In the genomic region with DNA sequence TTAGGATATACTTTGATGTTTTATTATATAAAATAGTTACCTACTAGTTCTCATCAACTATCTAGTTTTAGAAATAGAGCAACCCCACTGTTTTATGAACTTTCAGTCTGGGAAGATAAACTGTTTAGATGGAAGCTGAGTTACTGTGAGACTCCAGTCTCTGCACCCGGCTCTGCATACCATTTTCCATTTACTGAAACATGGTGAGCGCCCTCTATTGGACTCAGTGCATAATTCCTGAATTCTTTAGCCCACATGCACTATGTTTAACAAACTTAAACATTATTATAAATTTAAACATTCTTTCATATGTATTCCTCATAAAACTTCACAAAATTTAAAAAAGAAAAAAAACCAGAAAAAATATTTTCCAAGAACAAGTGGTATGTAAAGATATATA, we compare ENCODE assay signal across 11 mouse cellular contexts. TPM values are rescaled to one million over a fixed set of nuclear protein-coding genes. Genes with fewer than 3 reads are reported as not detected.
DNase-seq lines count a peak whose midpoint lies in the region; ATAC-seq and TF ChIP-seq lines count a peak whose summit lies in the region.
"Had no signal": no experiment of that assay in that cellular context is flagged by ENCODE, and none has a peak within 500 bp of the region (broad histone marks: within the 10 kb centered on the region; RNA-seq: fewer than 3 reads in every experiment).

No protein-coding gene starts in this region.

- H3K27me3 ChIP-seq in hindbrain, postnatal 0 days (ENCODE audit: insufficient read depth, low read length): peaks cover 12% of the 10 kb centered on the region; the same call in 1 of the 2 replicates
- H3K27me3 ChIP-seq in hindbrain, embryonic 10.5 days (ENCODE audit: insufficient read depth, poor library complexity, severe bottlenecking): peaks cover 21% of the 10 kb centered on the region

- H3K4me3 ChIP-seq in hindbrain, postnatal 0 days (ENCODE audit: low read length): no peak overlapping the region
- no peak overlapping the region for H3K4me3 ChIP-seq in hindbrain, embryonic 10.5 days
- H3K4me3 ChIP-seq: limb, embryonic 13.5 days had no signal

- ATAC-seq in hindbrain, postnatal 0 days: no peak

- no peak overlapping the region for H3K27ac ChIP-seq in hindbrain, postnatal 0 days
- no peak overlapping the region for H3K27ac ChIP-seq in hindbrain, embryonic 10.5 days
- H3K27ac ChIP-seq: limb, embryonic 13.5 days had no signal

- peak; percentile 82 for DNase-seq in hindbrain, postnatal 0 days (ENCODE audit: low spot score)
- no peak for DNase-seq in hindbrain, embryonic 10.5 days (ENCODE audit: low spot score)
- DNase-seq in thymus, postnatal 14 days: peak; percentile 28
- no peak for DNase-seq in thymus, postnatal 25 days
- peak; percentile 79 for DNase-seq in embryo, embryonic 10.5 days (ENCODE audit: low spot score)
- no peak for DNase-seq in right cerebral cortex, adult 18-20 months
- DNase-seq in Muller cell, postnatal 12 days (ENCODE audit: inconsistent ontology term): no peak
- no peak for DNase-seq in urinary bladder, adult 18-20 months (ENCODE audit: low spot score in 2 of 2)

- WGBS in hindbrain, postnatal 0 days: 10% methylated on average over 2 of the region's 2 CpGs
- whole genome bisulfite sequencing in hindbrain, embryonic 10.5 days: 7% methylated on average over 2 of the region's 2 CpGs

- H3K36me3 ChIP-seq in hindbrain, postnatal 0 days (ENCODE audit: insufficient read depth, low read length): no peaks in the 10 kb centered on the region; the same call in 1 of the 2 replicates
- H3K36me3 ChIP-seq in hindbrain, embryonic 10.5 days: no peaks in the 10 kb centered on the region

- H3K4me1 ChIP-seq in hindbrain, postnatal 0 days (ENCODE audit: insufficient read depth, low read length): no peaks in the 10 kb centered on the region
- peaks cover 8% of the 10 kb centered on the region for H3K4me1 ChIP-seq in hindbrain, embryonic 10.5 days (replicated peaks)

- H3K9ac ChIP-seq in hindbrain, postnatal 0 days (replicated peaks; ENCODE audit: low read length): no peak overlapping the region
- H3K9ac ChIP-seq: limb, embryonic 13.5 days had no signal

- H3K9me3 ChIP-seq in hindbrain, postnatal 0 days (ENCODE audit: low read length): no peaks in the 10 kb centered on the region
- H3K9me3 ChIP-seq in hindbrain, embryonic 10.5 days: no peaks in the 10 kb centered on the region
- H3K9me3 ChIP-seq: limb, embryonic 13.5 days had no signal

- peak; percentile 68 for TF ChIP-seq CTCF in hindbrain, postnatal 0 days (IDR thresholded peaks at IDR 0.05; ENCODE audit: low read depth)

- H3K4me2 ChIP-seq in hindbrain, postnatal 0 days (ENCODE audit: low read depth, low read length): no peak overlapping the region
- H3K4me2 ChIP-seq: limb, embryonic 13.5 days had no signal

RNA-seq across cellular contexts. Expression of a gene that starts 13.9 kb away (rescaled TPM):
- total RNA-seq in hindbrain, postnatal 0 days (2014; rRNA removed): 1.7 and 3.8 TPM in 2 replicates
- 0.49 and 0.63 TPM in 2 replicates for polyA plus RNA-seq in hindbrain, postnatal 0 days (2015; fragmentation: Nextera tagmentation; extraction: Ambion mirVana)
- 1.9 and 2.3 TPM in 2 replicates for polyA plus RNA-seq in hindbrain, embryonic 10.5 days (2016; fragmentation: Nextera tagmentation; extraction: Ambion mirVana)
- polyA plus RNA-seq: gonadal fat pad, adult 2 months; kidney, embryonic 16.5 days had no signal

RNA-seq across cellular contexts. Expression of a gene that starts 26.8 kb away (rescaled TPM):
- 2.9 and 3.1 TPM in 2 replicates for total RNA-seq in hindbrain, postnatal 0 days (2014; rRNA removed)
- polyA plus RNA-seq in hindbrain, postnatal 0 days (2015; fragmentation: Nextera tagmentation; extraction: Ambion mirVana): 6.2 and 7.1 TPM in 2 replicates
- polyA plus RNA-seq in hindbrain, embryonic 10.5 days (2016; fragmentation: Nextera tagmentation; extraction: Ambion mirVana): 8.3 and 14.2 TPM in 2 replicates

RNA-seq across cellular contexts. Expression of a gene that starts 26.9 kb away (rescaled TPM):
- 2.4 and 3.3 TPM in 2 replicates for total RNA-seq in hindbrain, postnatal 0 days (2014; rRNA removed)
- polyA plus RNA-seq in hindbrain, postnatal 0 days (2015; fragmentation: Nextera tagmentation; extraction: Ambion mirVana): 25.2 and 31.5 TPM in 2 replicates
- 11.7 and 14.9 TPM in 2 replicates for polyA plus RNA-seq in hindbrain, embryonic 10.5 days (2016; fragmentation: Nextera tagmentation; extraction: Ambion mirVana)

Comparison
In these comparisons a context has a peak if more than half of its experiments do, and no peak if none do; other contexts are left out.
1. DNase-seq: peak in hindbrain, postnatal 0 days (single experiment), thymus, postnatal 14 days (single experiment) and embryo, embryonic 10.5 days (single experiment); none in hindbrain, embryonic 10.5 days (single experiment), thymus, postnatal 25 days (single experiment), right cerebral cortex, adult 18-20 months (single experiment), Muller cell, postnatal 12 days (single experiment) and urinary bladder, adult 18-20 months (0 of 2).